Mouse (Mus musculus): ENCODE data around the gene Draxin.
"Not testable (repeated sequence)": the region's sequence is repeated elsewhere in the genome, so short reads cannot be mapped to it uniquely, and the experiment has no call there.

Draxin gene

DNA sequence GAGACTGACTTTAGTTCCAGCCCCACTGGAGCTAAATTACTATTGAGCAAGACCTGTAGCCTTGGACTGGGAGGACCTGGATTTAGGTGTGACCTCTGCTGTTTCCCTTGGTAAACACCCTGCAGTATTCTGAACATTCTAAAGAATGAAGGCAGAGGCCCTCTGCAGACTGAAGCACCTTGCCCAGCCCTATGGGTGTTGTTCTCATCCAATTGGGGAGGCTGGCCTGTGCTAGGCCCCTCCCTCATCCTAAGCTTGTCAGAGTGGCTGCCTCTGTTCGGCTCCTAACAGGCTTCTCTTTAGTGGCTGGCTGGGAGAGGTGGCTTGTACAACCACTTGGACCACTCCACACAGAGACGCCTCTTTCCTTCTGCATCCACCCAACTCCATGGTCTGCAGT lies 77.5 kb downstream of the Draxin start:
- DNase-seq, result no peak

DNA sequence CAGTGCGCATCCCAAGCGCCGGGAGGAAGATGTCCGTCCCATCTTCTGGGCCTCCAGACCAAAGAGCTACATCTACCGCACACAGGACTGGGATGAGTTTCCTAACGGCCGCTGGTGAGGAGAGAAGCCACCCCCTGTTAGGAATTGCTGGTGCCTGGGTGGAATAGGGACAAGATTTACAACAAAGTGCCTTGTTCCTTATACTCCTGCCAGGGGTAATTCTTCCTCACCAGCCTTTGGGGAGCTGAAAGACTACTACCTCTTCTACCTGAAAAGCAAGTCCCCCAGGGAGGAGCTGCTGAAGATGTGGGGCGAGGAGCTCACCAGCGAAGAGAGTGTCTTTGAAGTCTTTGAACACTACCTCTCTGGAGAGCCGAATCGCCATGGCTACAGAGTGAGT lies 78.6 kb downstream of the Draxin start:
- DNase-seq, result no peak

- no peak for DNase-seq
Measured at GRCm38 (mm10) chr4:148051046-148051776, 79.3 kb downstream of the Draxin start.

- DNase-seq, result not testable (repeated sequence)
Measured at GRCm38 (mm10) chr4:148050396-148050914, 80.0 kb downstream of the Draxin start.

Measured in liver (tissue).